Mouse (Mus musculus) kidney, adult 9 months (tissue): ENCODE data around the gene Mybbp1a.
A peak's percentile ranks its signal among the peaks of the same experiment; 100 is the strongest.
"Not testable (repeated sequence)": the region's sequence is repeated elsewhere in the genome, so short reads cannot be mapped to it uniquely, and the experiment has no call there.

Experiments used
- DNase-seq: peaks from one replicate; pipeline ENCODE4 v3.0.0; 2022

Mybbp1a gene

GRCm38 (mm10) chr11:72413601-72414190 is 27.5 kb upstream of the Mybbp1a start:
- DNase-seq: no peak

- DNase-seq: no peak
Measured at GRCm38 (mm10) chr11:72415155-72415554, 26.0 kb upstream of the Mybbp1a start.

- DNase-seq: no peak
Measured at GRCm38 (mm10) chr11:72416666-72417065, 24.5 kb upstream of the Mybbp1a start.

GRCm38 (mm10) chr11:72417376-72417775 is 23.8 kb upstream of the Mybbp1a start:
- no peak for DNase-seq

- peak; percentile 73 for DNase-seq
Measured at GRCm38 (mm10) chr11:72418227-72418626, 22.9 kb upstream of the Mybbp1a start.

- no peak for DNase-seq
Measured at GRCm38 (mm10) chr11:72419006-72419405, 22.1 kb upstream of the Mybbp1a start.

- DNase-seq: no peak
Measured at GRCm38 (mm10) chr11:72420460-72421122, 20.6 kb upstream of the Mybbp1a start.

- DNase-seq: no peak
Measured at GRCm38 (mm10) chr11:72421518-72422278, 19.5 kb upstream of the Mybbp1a start.

GRCm38 (mm10) chr11:72423686-72424085 is 17.5 kb upstream of the Mybbp1a start:
- no peak for DNase-seq

- no peak for DNase-seq
Measured at GRCm38 (mm10) chr11:72425201-72425600, 16.0 kb upstream of the Mybbp1a start.

GRCm38 (mm10) chr11:72426884-72427283 is 14.3 kb upstream of the Mybbp1a start:
- no peak for DNase-seq

- peak; percentile 94 for DNase-seq
Measured at GRCm38 (mm10) chr11:72428694-72429093, 12.5 kb upstream of the Mybbp1a start.

- peak; percentile 90 for DNase-seq
Measured at GRCm38 (mm10) chr11:72429288-72429690, 11.9 kb upstream of the Mybbp1a start.

- DNase-seq: not testable (repeated sequence)
Measured at GRCm38 (mm10) chr11:72430311-72431068, 10.7 kb upstream of the Mybbp1a start.

GRCm38 (mm10) chr11:72434963-72435693 is 6.0 kb upstream of the Mybbp1a start, which contains the start of gene Ggt6:
Ggt6 (plus strand) TSS chr11:72435526.
- DNase-seq: peak; percentile 95

- DNase-seq: peak; percentile 88
Measured at GRCm38 (mm10) chr11:72435694-72436045, 5.5 kb upstream of the Mybbp1a start.

GRCm38 (mm10) chr11:72436271-72436670 is 4.9 kb upstream of the Mybbp1a start:
- DNase-seq: peak; percentile 45

- DNase-seq: peak; percentile 64
Measured at GRCm38 (mm10) chr11:72436756-72437650, 4.2 kb upstream of the Mybbp1a start.

GRCm38 (mm10) chr11:72438411-72438810 is 2.7 kb upstream of the Mybbp1a start:
- DNase-seq: no peak

GRCm38 (mm10) chr11:72440597-72440964 is 574 bp upstream of the Mybbp1a start:
- not testable (repeated sequence) for DNase-seq
